Mouse (Mus musculus) liver, postnatal 0 days (tissue): ENCODE data around the gene Spag7.

Experiments used
- CTCF ChIP-seq: sonication (generic); IDR thresholded peaks from 2 replicates; pipeline ENCODE4 v1.5.1; 2016; ENCODE audit warnings: antibody characterized with exemption, low read depth
- EP300 ChIP-seq: IDR thresholded peaks from 2 replicates; pipeline ENCODE4 v1.6.1; 2016; ENCODE audit warnings: antibody characterized with exemption, low read depth, mild to moderate bottlenecking

DNA sequence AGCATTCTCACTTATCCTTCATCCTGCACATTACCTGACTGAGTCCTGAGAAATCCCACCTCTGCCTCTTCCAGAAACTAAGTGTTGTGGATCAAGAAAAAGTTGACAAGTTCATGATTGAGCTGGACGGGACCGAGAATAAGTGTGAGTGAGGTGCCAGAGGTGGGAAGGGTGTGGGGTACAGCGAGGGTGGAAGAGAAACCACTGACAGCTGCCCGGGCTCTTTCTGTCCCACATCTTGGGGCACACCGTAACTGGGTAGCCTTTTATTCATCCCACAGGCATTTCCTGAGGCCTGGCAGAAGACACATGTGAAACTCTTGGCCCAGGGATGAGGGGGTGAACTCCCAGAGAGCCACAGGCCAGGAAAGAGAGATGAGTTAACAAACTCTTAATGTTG is 10.7 kb downstream of the Spag7 start:
- TF ChIP-seq CTCF, result no peak
- no peak for TF ChIP-seq EP300
